Mouse (Mus musculus) liver, embryonic 13.5 days (tissue): ENCODE measurements around the gene Rsl1d1. TPM values are rescaled to one million over a fixed set of nuclear protein-coding genes. Genes with fewer than 3 reads are reported as not detected.
A peak's percentile ranks its signal among the peaks of the same experiment; 100 is the strongest.

Experiments
- ATAC-seq: fragments of 200-750 bp; cut with Nextera tagmentation; 2 replicates; pipeline ENCODE4 v1.8.0; 2017; ENCODE audit warnings: low read depth, mild to moderate bottlenecking, moderate number of reproducible peaks, moderate library complexity
- DNase-seq: peaks from one replicate; pipeline ENCODE4 v3.0.0; 2022
- H3K27ac ChIP-seq: fragments of 300-500 bp; sonication (generic); 2 replicates; pipeline ENCODE4 v1.5.1; 2015; ENCODE audit warnings: moderate library complexity, mild to moderate bottlenecking, inconsistent platforms
- H3K27me3 ChIP-seq: fragments of 300-500 bp; sonication (generic); 2 replicates; pipeline ENCODE4 v1.6.1; 2015; ENCODE audit warnings: mild to moderate bottlenecking, inconsistent platforms
- H3K36me3 ChIP-seq: fragments of 300-500 bp; sonication (generic); 2 replicates; pipeline ENCODE4 v1.6.1; 2015; ENCODE audit warnings: mild to moderate bottlenecking, inconsistent platforms
- H3K4me1 ChIP-seq: fragments of 300-500 bp; sonication (generic); replicated peaks from 2 replicates; pipeline ENCODE4 v1.6.1; 2015; ENCODE audit warnings: inconsistent platforms
- H3K4me2 ChIP-seq: fragments of 300-500 bp; sonication (generic); 2 replicates; pipeline ENCODE4 v1.6.1; 2015; ENCODE audit warnings: inconsistent platforms, mild to moderate bottlenecking, moderate library complexity
- H3K4me3 ChIP-seq: fragments of 300-500 bp; sonication (generic); replicated peaks from 2 replicates; pipeline ENCODE4 v1.5.1; 2015; ENCODE audit warnings: mild to moderate bottlenecking, inconsistent platforms
- H3K9ac ChIP-seq: fragments of 300-500 bp; sonication (generic); 2 replicates; pipeline ENCODE4 v1.6.1; 2015; ENCODE audit warnings: mild to moderate bottlenecking, inconsistent platforms
- H3K9me3 ChIP-seq: fragments of 300-500 bp; sonication (generic); replicated peaks from 2 replicates; pipeline ENCODE4 v1.6.1; 2016; ENCODE audit warnings: inconsistent platforms
- WGBS: fragments of 180-500 bp; shearing (Covaris S2); methylation state at CpG from one replicate; pipeline ENCODE4 v1.1.7; 2015; ENCODE audit not compliant: insufficient replicate concordance; 5-methylcytosine and 5-hydroxymethylcytosine counted together
- polyA plus RNA-seq: library from polyadenylated mRNA; unstranded; fragments of >200 nt; fragmentation: Nextera tagmentation; extraction: Ambion mirVana; gene quantifications from 2 replicates; pipeline ENCODE4 v1.2.1, GENCODE M21; 2015

The Rsl1d1 gene
- polyA plus RNA-seq: 161 and 200 TPM in 2 replicates

- H3K4me1 ChIP-seq: peaks cover 56% of the 10 kb centered on the region
- peak within 1 kb of the TSS; percentile 83 for H3K27ac ChIP-seq
- H3K9ac ChIP-seq: peak within 1 kb of the TSS; percentile 89
- H3K9me3 ChIP-seq: no peaks in the 10 kb centered on the region
- peak; percentile 92 for DNase-seq
- peaks cover 57% of the 10 kb centered on the region for H3K36me3 ChIP-seq
- peak; percentile 98 for ATAC-seq
- H3K27me3 ChIP-seq: no peaks in the 10 kb centered on the region
- H3K4me3 ChIP-seq: peak within 1 kb of the TSS; percentile 92
- under 1% methylated on average over 68 of the region's 68 CpGs for WGBS
- H3K4me2 ChIP-seq: peak within 1 kb of the TSS; percentile 91
Observed at GRCm38 (mm10) chr16:11202571-11203554, at the start of gene Rsl1d1. Gene Rsl1d1, minus strand, starts transcription at chr16:11203331.

- H3K4me2 ChIP-seq: no peak overlapping the region
- H3K27ac ChIP-seq: no peak overlapping the region
- WGBS: 38% methylated on average over 2 of the region's 2 CpGs
Observed at GRCm38 (mm10) chr16:11247791-11248190, 44.7 kb upstream of the Rsl1d1 start.

GRCm38 (mm10) chr16:11245767-11246166, 42.6 kb upstream of the Rsl1d1 start:
- no peak overlapping the region for H3K4me3 ChIP-seq
- H3K4me1 ChIP-seq: peaks cover 41% of the 10 kb centered on the region
- H3K9me3 ChIP-seq: no peaks in the 10 kb centered on the region
- peaks cover 10% of the 10 kb centered on the region; the same call in 1 of the 2 replicates for H3K36me3 ChIP-seq
- no peaks in the 10 kb centered on the region for H3K27me3 ChIP-seq
- no peak overlapping the region for H3K9ac ChIP-seq
- DNase-seq (no peak), ATAC-seq (no peak)
- H3K4me2 ChIP-seq: no peak overlapping the region
- H3K27ac ChIP-seq: no peak overlapping the region
- WGBS: 60% methylated on average over 9 of the region's 9 CpGs

More at GRCm38 (mm10) chr16:11247791-11248190, 44.7 kb upstream of the Rsl1d1 start:
- no peak overlapping the region for H3K4me3 ChIP-seq
- H3K27me3 ChIP-seq: no peaks in the 10 kb centered on the region
- H3K4me1 ChIP-seq: peaks cover 59% of the 10 kb centered on the region
- H3K36me3 ChIP-seq: peaks cover 10% of the 10 kb centered on the region; the same call in 1 of the 2 replicates
- ATAC-seq (no peak), DNase-seq (no peak)
- no peak overlapping the region for H3K9ac ChIP-seq
- no peaks in the 10 kb centered on the region for H3K9me3 ChIP-seq

GRCm38 (mm10) chr16:11242401-11242800, 39.3 kb upstream of the Rsl1d1 start:
- peaks cover 26% of the 10 kb centered on the region for H3K36me3 ChIP-seq
- H3K4me3 ChIP-seq: no peak overlapping the region
- H3K4me1 ChIP-seq: peaks cover 27% of the 10 kb centered on the region
- H3K27ac ChIP-seq: no peak overlapping the region
- H3K9me3 ChIP-seq: no peaks in the 10 kb centered on the region
- 61% methylated on average over 1 of the region's 1 CpGs for whole genome bisulfite sequencing
- no peak overlapping the region for H3K4me2 ChIP-seq
- no peak overlapping the region for H3K9ac ChIP-seq
- DNase-seq (no peak), ATAC-seq (no peak)
- no peaks in the 10 kb centered on the region for H3K27me3 ChIP-seq

GRCm38 (mm10) chr16:11217801-11218200, 14.7 kb upstream of the Rsl1d1 start:
- Histone ChIP-seq H3K27ac (no peak overlapping the region), H3K4me1 (no peaks in the 10 kb centered on the region), H3K36me3 (peaks cover 71% of the 10 kb centered on the region), H3K4me3 (no peak overlapping the region), H3K9ac (no peak overlapping the region), H3K27me3 (no peaks in the 10 kb centered on the region), H3K9me3 (no peaks in the 10 kb centered on the region), H3K4me2 (no peak overlapping the region)
- DNase-seq: no peak
- no peak for ATAC-seq
- WGBS: 76% methylated on average over 3 of the region's 3 CpGs

GRCm38 (mm10) chr16:11203600-11204390, 664 bp upstream of the Rsl1d1 start:
- Histone ChIP-seq H3K4me2 (peak overlapping the region; percentile 91), H3K9me3 (no peaks in the 10 kb centered on the region), H3K27ac (peak overlapping the region; percentile 83), H3K9ac (peak overlapping the region; percentile 89), H3K36me3 (peaks cover 53% of the 10 kb centered on the region), H3K4me3 (peak overlapping the region; percentile 92), H3K27me3 (no peaks in the 10 kb centered on the region), H3K4me1 (peaks cover 48% of the 10 kb centered on the region)
- ATAC-seq: peak; percentile 67
- WGBS: 2% methylated on average over 24 of the region's 24 CpGs
- DNase-seq: peak; percentile 11

- Histone ChIP-seq H3K36me3 (peaks cover 56% of the 10 kb centered on the region), H3K9ac (peak overlapping the region; percentile 89), H3K4me3 (peak overlapping the region; percentile 92), H3K4me1 (peaks cover 56% of the 10 kb centered on the region), H3K4me2 (peak overlapping the region; percentile 91), H3K9me3 (no peaks in the 10 kb centered on the region), H3K27ac (peak overlapping the region; percentile 16; the same call in 1 of the 2 replicates), H3K27me3 (no peaks in the 10 kb centered on the region)
- 44% methylated on average over 6 of the region's 6 CpGs for WGBS
- DNase-seq (no peak), ATAC-seq (no peak)
Observed at GRCm38 (mm10) chr16:11201740-11202394, 1.3 kb downstream of the Rsl1d1 start.

- H3K9me3 ChIP-seq: no peaks in the 10 kb centered on the region
- no peak overlapping the region for H3K4me2 ChIP-seq
- H3K27ac ChIP-seq: no peak overlapping the region
- H3K4me1 ChIP-seq: peaks cover 48% of the 10 kb centered on the region
- ATAC-seq: no peak
- H3K36me3 ChIP-seq: peaks cover 66% of the 10 kb centered on the region
- no peak for DNase-seq
- WGBS: 82% methylated on average over 3 of the region's 3 CpGs
- H3K9ac ChIP-seq: no peak overlapping the region
- H3K27me3 ChIP-seq: no peaks in the 10 kb centered on the region
- no peak overlapping the region for H3K4me3 ChIP-seq
Observed at GRCm38 (mm10) chr16:11200247-11200646, 2.9 kb downstream of the Rsl1d1 start.

- Histone ChIP-seq H3K27me3 (no peaks in the 10 kb centered on the region), H3K4me2 (no peak overlapping the region), H3K36me3 (peaks cover 84% of the 10 kb centered on the region), H3K4me3 (no peak overlapping the region), H3K4me1 (peaks cover 31% of the 10 kb centered on the region), H3K27ac (no peak overlapping the region), H3K9ac (no peak overlapping the region), H3K9me3 (no peaks in the 10 kb centered on the region)
- ATAC-seq: peak; percentile 34; the same call in 1 of the 2 replicates
- DNase-seq: peak; percentile 52
- 66% methylated on average over 2 of the region's 2 CpGs for whole genome bisulfite sequencing
Observed at GRCm38 (mm10) chr16:11198467-11198866, 4.7 kb downstream of the Rsl1d1 start.

GRCm38 (mm10) chr16:11197052-11197451, 6.1 kb downstream of the Rsl1d1 start:
- Histone ChIP-seq H3K4me1 (peaks cover 28% of the 10 kb centered on the region), H3K27ac (no peak overlapping the region), H3K4me2 (no peak overlapping the region), H3K27me3 (no peaks in the 10 kb centered on the region), H3K36me3 (peaks cover 97% of the 10 kb centered on the region), H3K9me3 (no peaks in the 10 kb centered on the region), H3K4me3 (no peak overlapping the region), H3K9ac (no peak overlapping the region)
- ATAC-seq (no peak), DNase-seq (no peak)
- WGBS: 81% methylated on average over 4 of the region's 4 CpGs
